Mouse (Mus musculus) E14TG2a.4 (cell line): Measurements from ENCODE around the gene Amotl2.

Source experiments
- CTCF ChIP-seq: conservative IDR thresholded peaks from 2 replicates; pipeline ENCODE4 v1.5.1; 2014; ENCODE audit warnings: low read length
- NANOG ChIP-seq: IDR thresholded peaks from 2 replicates; pipeline ENCODE4 v1.6.1; 2014; ENCODE audit warnings: borderline replicate concordance, low read length, mixed read lengths
- POU5F1 ChIP-seq: IDR thresholded peaks from 2 replicates; pipeline ENCODE4 v1.6.1; 2014; ENCODE audit warnings: low read length, borderline replicate concordance

DNA sequence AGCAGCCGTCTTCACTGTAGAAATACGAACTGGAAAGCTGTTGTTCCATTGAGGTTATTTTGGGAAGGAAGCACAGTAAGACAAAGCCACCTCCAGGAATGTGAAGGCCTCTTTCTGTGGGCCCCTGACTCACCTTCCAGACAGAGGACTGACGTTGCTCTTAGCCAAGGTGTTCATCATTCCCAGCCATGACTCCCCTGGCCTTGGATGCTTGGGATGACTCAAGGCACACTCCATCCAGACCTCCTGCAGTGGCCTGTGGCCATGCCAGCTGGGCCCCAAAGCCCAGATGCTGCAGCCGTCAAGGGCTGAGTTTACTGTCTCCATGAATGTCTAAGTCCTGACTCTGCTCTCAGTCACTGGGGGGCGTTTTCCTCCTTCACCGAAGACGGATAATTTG, 43.1 kb upstream of the Amotl2 start:
- TF ChIP-seq CTCF, result no peak
- no peak for TF ChIP-seq NANOG
- no peak for TF ChIP-seq POU5F1
